Mouse (Mus musculus) ES-Bruce4 (cell line): ENCODE results near the gene Pop7. TPM values are rescaled to one million over a fixed set of nuclear protein-coding genes. Genes with fewer than 3 reads are reported as not detected.

Experiments used
- H3K27ac ChIP-seq: 2 replicates; pipeline ENCODE4 v1.5.1; 2012; ENCODE audit warnings: low read length, inconsistent platforms; ENCODE audit not compliant: insufficient read depth
- H3K27me3 ChIP-seq: 2 replicates; pipeline ENCODE4 v1.6.1; 2012; ENCODE audit warnings: mild to moderate bottlenecking, low read length, inconsistent platforms; ENCODE audit not compliant: control insufficient read depth, poor library complexity, insufficient read depth, severe bottlenecking
- H3K36me3 ChIP-seq: 2 replicates; pipeline ENCODE4 v1.6.1; 2012; ENCODE audit warnings: inconsistent platforms, mild to moderate bottlenecking, low read length, moderate library complexity; ENCODE audit not compliant: control insufficient read depth, poor library complexity, insufficient read depth, severe bottlenecking
- H3K4me1 ChIP-seq: one replicate; pipeline ENCODE4 v1.8.1; 2011; ENCODE audit warnings: low read length; ENCODE audit not compliant: control insufficient read depth, insufficient read depth
- H3K4me3 ChIP-seq: 2 replicates; pipeline ENCODE4 v1.5.1; 2011; ENCODE audit warnings: low read depth, mild to moderate bottlenecking, low read length
- H3K9ac ChIP-seq: 2 replicates; pipeline ENCODE4 v1.6.1; 2012; ENCODE audit warnings: low read depth, mild to moderate bottlenecking, inconsistent platforms; ENCODE audit not compliant: poor library complexity, severe bottlenecking
- H3K9me3 ChIP-seq: replicated peaks from 2 replicates; pipeline ENCODE4 v1.6.1; 2012; ENCODE audit warnings: mild to moderate bottlenecking, low read length, inconsistent platforms; ENCODE audit not compliant: control insufficient read depth, poor library complexity, insufficient read depth, severe bottlenecking
- CTCF ChIP-seq: IDR thresholded peaks from one replicate; pipeline ENCODE4 v1.8.1; 2011; ENCODE audit warnings: low read depth, low read length
- EP300 ChIP-seq: IDR thresholded peaks from 2 replicates; pipeline ENCODE4 v1.6.1; 2011; ENCODE audit warnings: low read depth, low read length; ENCODE audit not compliant: insufficient read depth
- POLR2A ChIP-seq: IDR thresholded peaks from one replicate; pipeline ENCODE4 v1.8.1; 2011; ENCODE audit warnings: low read length; ENCODE audit not compliant: insufficient read depth
- polyA plus RNA-seq: library from polyadenylated mRNA; stranded (reverse); fragments of >200 nt; gene quantifications from 2 replicates; pipeline ENCODE4 v1.2.4, GENCODE M21; 2011; ENCODE audit warnings: low read depth; ENCODE audit not compliant: missing spikeins, insufficient read depth, insufficient read length

The Pop7 gene
- polyA plus RNA-seq, 1 experiment: 14.4 TPM

DNA sequence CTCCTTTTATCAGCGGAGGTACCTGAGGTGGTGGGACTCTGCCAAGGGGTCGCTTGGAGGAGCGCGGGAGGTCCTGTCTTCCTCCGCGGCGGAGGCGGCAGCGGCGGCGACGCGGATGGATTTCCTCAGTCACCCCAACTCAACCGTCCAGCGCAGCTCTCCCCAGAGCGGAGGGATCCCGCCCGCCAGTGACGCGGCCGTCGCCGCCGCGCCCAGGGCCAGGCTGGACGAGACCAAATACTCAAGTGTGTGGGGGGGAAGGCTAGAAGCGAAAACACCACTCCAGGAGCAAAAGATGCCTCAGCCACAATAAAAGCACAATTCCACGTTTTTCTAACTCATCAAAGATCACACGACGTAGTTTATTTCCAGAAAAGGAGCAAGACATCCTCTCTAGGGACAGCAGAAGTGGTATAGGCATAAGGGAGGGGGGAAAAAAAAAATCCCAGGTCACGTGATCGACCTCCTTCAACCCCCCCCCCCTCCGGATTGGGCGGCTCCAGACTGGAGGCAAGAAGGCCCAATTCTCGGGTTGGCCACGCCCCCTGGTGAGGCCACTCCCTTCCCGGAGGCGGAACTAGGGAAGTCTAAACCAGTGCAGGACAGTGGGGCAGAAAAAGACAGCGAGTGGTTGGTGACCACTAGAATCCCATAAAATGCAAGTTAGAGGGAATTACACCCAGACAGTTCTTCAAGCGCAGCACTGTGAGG is 31.0 kb upstream of the Pop7 start, which contains the start of the genes Epo and Gnb2:
Gene Epo (minus strand): TSS at position 126 of the 711 bp plus-strand sequence.
Gene Gnb2 (minus strand): TSS at position 394 of the 711 bp plus-strand sequence.
- H3K4me1 ChIP-seq: no peaks in the 10 kb centered on the region
- TF ChIP-seq CTCF: no peak
- TF ChIP-seq EP300: peak; percentile 84
- TF ChIP-seq POLR2A: peak; percentile 64
- H3K9me3 ChIP-seq: no peaks in the 10 kb centered on the region
- peaks cover 4% of the 10 kb centered on the region for H3K36me3 ChIP-seq
- peak within 1 kb of the TSS; percentile 91 for H3K4me3 ChIP-seq
- peak within 1 kb of the TSS; percentile 75 for H3K9ac ChIP-seq
- no peaks in the 10 kb centered on the region for H3K27me3 ChIP-seq
- 0 out of 2 replicates have a peak within 1 kb of the TSS, but pooled peaks have one; percentile 42 for H3K27ac ChIP-seq

DNA sequence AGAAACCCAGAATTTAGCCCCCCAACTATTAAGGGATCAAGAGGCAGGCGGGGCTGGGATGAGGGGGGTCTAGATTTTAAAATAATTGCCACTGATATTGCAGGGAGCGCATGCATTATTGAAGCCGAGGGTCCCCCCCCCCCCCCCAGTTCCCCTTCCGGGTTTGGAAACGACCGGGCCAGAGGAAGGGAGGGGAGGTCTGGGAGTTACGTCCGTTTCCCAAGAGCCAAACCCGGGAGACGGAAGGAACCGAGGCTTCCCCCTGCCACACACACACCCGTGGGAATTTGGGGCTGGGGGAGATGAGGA is 30.4 kb upstream of the Pop7 start:
- TF ChIP-seq EP300: no peak
- no peak for TF ChIP-seq CTCF
- TF ChIP-seq POLR2A: no peak
- Histone ChIP-seq H3K27me3 (no peaks in the 10 kb centered on the region), H3K4me3 (peak overlapping the region; percentile 91), H3K27ac (no peak overlapping the region), H3K9me3 (no peaks in the 10 kb centered on the region), H3K9ac (peak overlapping the region; percentile 75), H3K36me3 (peaks cover 7% of the 10 kb centered on the region), H3K4me1 (no peaks in the 10 kb centered on the region)

DNA sequence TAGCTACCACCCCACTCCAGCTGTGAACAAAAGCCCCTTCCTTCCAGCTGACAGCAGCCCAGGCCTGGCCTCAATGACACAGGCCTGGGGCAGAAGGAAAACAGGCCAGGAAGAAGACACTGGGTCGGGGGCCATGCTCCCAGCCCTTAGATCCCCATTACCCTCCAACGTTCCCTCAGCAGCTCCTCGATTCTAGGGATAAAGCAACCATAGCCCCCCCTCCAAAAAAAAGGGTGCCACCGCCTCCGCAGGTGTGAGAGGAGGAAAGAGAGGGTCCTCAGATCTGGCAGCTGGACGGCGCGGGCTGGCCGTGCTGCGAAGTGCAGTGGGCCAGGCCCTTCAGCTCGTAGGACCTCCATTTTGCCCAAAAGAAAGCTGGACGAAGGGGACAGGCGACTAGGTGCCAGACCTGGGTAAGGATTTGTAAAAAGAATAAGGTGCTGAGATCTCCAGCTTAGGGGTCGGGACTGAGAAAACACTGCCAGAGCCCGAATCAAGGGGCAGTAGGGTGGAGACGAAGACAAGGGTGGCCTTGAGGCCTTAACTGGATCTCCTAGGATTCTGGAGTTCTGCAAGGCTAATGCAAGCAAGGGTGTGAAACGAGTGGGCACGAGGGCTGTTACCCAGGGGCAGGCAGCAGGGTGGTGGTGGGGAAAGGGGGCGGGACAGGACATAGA is 30.0 kb upstream of the Pop7 start:
- H3K27me3 ChIP-seq: no peaks in the 10 kb centered on the region
- H3K27ac ChIP-seq: no peak overlapping the region
- H3K36me3 ChIP-seq: peaks cover 7% of the 10 kb centered on the region
- TF ChIP-seq CTCF (no peak), EP300 (no peak), POLR2A (no peak)
- H3K4me3 ChIP-seq: peak overlapping the region; percentile 91
- H3K9ac ChIP-seq: peak overlapping the region; percentile 75
- no peaks in the 10 kb centered on the region for H3K9me3 ChIP-seq
- H3K4me1 ChIP-seq: no peaks in the 10 kb centered on the region

DNA sequence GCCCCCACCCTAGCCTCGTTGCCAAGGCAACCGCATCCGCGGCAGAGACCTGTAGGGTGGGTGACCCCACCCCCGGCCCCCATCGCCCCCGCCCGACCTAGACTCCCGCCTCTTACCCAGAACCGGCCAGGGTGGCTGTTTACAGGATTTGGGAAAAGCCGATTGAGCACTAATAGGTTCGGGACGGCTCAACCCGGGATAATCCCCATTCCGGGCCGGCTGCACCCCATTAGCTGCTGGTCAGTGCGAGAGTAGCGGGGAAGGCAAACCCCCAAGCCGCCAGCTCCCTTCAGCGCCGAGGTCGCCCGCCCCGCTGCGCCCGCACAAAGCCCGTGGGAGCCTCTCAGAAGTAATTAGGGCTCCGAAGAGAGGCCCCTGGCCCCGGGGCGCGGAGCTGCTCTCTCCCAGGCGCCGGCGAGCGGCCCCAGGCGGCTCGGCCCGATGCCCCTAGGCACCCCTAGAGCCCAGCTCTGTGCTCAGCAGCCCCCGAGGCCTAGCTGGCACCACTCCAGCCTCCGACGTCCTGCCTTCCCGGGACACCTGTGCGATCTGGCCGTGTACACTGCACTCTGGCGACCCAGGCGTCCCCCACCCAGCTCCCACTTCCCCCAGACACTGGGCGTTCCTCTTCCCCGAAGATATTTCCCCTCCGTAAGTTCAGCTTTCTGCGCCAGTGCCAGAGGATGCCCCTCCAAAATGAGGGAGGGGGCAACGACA is 29.3 kb upstream of the Pop7 start:
- H3K4me3 ChIP-seq: peak overlapping the region; percentile 91
- no peaks in the 10 kb centered on the region for H3K9me3 ChIP-seq
- H3K9ac ChIP-seq: peak overlapping the region; percentile 75
- H3K36me3 ChIP-seq: peaks cover 8% of the 10 kb centered on the region
- no peaks in the 10 kb centered on the region for H3K4me1 ChIP-seq
- TF ChIP-seq POLR2A (no peak), CTCF (no peak), EP300 (no peak)
- H3K27me3 ChIP-seq: no peaks in the 10 kb centered on the region
- no peak overlapping the region for H3K27ac ChIP-seq

DNA sequence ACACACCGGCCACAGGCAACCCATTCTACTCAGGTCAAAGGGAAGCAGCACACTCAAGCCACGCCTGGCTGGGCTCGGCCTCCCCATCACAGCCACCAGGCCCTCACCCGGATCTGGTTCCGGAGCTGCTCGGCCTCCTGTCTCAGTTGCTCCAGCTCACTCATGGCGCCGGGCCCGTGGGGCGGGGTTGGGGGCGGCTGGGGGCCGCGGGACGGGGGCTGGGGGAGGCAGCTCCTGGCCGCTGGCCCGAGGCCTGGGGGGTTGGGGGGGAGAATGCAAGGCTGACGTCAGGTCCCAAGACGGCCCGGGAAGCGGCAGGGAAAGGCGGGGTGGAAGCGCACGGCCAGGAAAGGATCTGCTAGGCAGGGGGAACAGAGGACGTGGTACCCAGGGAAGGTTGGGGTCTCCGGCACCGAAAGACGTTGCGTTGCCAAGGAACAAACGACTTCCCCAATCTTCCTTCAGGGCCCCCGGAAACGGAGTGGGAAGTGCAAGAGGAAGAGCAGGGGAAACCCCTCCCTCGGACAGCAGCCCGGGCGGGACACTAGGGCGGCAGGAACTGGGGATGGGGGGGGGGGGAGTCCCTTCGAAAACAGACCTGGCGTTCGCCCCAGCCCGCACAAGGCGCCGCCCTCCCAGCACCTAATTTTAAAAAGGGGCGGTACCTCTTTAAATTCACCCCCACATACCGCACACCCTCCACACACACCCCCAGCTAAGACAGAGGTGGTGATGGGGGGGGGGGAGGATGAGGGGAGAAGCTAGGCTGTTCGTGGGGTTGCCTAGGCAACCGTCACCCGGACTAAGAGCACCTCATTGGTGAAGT is 28.5 kb upstream of the Pop7 start:
- Histone ChIP-seq H3K36me3 (peaks cover 10% of the 10 kb centered on the region), H3K27me3 (no peaks in the 10 kb centered on the region), H3K9me3 (no peaks in the 10 kb centered on the region), H3K4me1 (peaks cover 5% of the 10 kb centered on the region), H3K9ac (peak overlapping the region; percentile 75), H3K4me3 (peak overlapping the region; percentile 91), H3K27ac (no peak overlapping the region)
- no peak for TF ChIP-seq EP300
- TF ChIP-seq CTCF: no peak
- no peak for TF ChIP-seq POLR2A
